Mouse (Mus musculus) bone marrow, adult 2 months (tissue): ENCODE measurements around the gene AC134908.4.

Experiments used
- CTCF ChIP-seq: fragments of 200-500 bp; IDR thresholded peaks from 2 replicates; pipeline ENCODE4 v1.5.1; 2011; ENCODE audit warnings: low read length, control low read depth; ENCODE audit not compliant: control insufficient read depth, insufficient read depth
- POLR2A ChIP-seq: fragments of 200-500 bp; IDR thresholded peaks from 2 replicates; pipeline ENCODE4 v1.6.1; 2011; ENCODE audit warnings: low read depth, mild to moderate bottlenecking, control low read depth, low read length, borderline replicate concordance; ENCODE audit not compliant: control insufficient read depth

DNA sequence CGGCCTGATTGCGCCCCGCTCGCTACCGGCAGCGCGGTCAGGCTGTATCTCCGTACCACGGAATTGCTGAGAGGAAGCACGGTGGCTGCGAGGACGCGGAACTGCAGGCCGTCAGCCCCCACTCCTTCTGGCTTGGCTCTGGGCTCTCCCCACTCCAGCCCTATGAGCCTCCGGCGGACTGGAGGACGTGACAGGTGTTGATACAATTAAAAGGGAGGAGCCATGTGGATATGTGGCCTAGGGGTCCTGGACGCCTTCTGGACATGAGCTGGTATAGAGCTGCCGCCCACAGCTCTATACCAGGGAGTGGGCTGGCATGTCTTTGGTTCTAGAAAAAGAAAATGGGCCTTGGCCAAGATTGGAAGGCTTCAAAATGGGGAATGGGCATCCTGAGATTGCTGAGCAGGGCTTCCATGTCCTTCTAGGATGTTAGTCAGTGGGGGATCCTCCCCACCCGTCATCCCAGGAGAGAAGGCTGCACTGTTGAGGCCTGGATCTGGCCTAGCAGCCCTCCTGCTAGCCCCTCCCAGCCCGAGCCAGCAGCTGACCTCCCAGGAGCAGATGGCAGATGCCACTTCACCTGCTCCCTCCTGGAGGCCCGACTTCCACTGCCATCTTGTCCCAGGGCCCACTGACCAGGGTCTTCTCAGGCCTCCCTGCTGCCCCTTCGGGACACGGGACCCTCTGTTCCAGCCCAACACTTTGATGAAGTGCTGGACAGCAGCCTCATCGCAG, 14.3 kb upstream of the AC134908.4 start:
- TF ChIP-seq POLR2A (no peak), CTCF (no peak)
